Comparison of ENCODE assay signal across 16 mouse cellular contexts in the genomic region with DNA sequence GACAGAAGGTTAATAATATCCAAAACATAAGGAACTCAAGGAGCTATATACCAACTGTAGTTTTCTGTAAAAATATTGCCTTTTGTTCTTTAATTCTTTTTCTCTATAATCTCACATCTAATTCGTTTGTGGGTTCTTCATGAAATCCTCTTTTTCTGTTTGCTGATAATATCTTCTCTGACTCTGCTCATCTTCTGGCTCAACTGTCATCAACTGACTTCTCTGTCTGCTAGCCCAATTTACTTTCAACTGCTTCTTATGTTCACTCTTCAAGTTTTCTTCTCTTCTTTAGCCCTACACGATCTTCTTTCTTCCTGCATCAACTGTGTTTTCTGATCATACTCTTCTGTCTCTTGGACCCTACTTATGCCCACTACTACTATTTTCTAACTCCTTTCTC.
"Had no signal": no experiment of that assay in that cellular context is flagged by ENCODE, and none has a peak within 500 bp of the region (broad histone marks: within the 10 kb centered on the region; RNA-seq: fewer than 3 reads in every experiment).

No protein-coding gene starts in this region.

- H3K9me3 ChIP-seq: neural tube, embryonic 13.5 days; neural tube, embryonic 15.5 days; stomach, embryonic 15.5 days had no signal

- H3K9ac ChIP-seq: neural tube, embryonic 13.5 days; neural tube, embryonic 15.5 days; stomach, embryonic 15.5 days had no signal

- DNase-seq: retina, postnatal 1 day; right cerebral cortex, adult 18-20 months; right cerebral cortex, postnatal 14 days; right cerebral cortex, postnatal 25 days; right cerebral cortex, postnatal 4 days; spleen, adult 18-20 months; thymus, adult 18-20 months; thymus, adult 2 months; thymus, postnatal 14 days; thymus, postnatal 25 days; thymus, postnatal 36 days; thymus, postnatal 4 days had no signal

- H3K36me3 ChIP-seq: neural tube, embryonic 13.5 days; neural tube, embryonic 15.5 days; stomach, embryonic 15.5 days had no signal

- H3K4me1 ChIP-seq: neural tube, embryonic 13.5 days; neural tube, embryonic 15.5 days; stomach, embryonic 15.5 days had no signal

- H3K27ac ChIP-seq: neural tube, embryonic 13.5 days; neural tube, embryonic 15.5 days; stomach, embryonic 15.5 days; stomach, postnatal 0 days had no signal

- H3K4me3 ChIP-seq: neural tube, embryonic 13.5 days; neural tube, embryonic 15.5 days; stomach, embryonic 15.5 days had no signal

- H3K27me3 ChIP-seq: neural tube, embryonic 13.5 days; neural tube, embryonic 15.5 days; stomach, embryonic 15.5 days had no signal
